Mouse (Mus musculus): ENCODE measurements around the gene Plpp1.

GRCm38 (mm10) chr13:112803661-112804060, 3.1 kb downstream of the Plpp1 start:
- TF ChIP-seq CTCF (IDR thresholded peaks at IDR 0.05; ENCODE audit: extremely low read depth, insufficient read length, insufficient replicate concordance, low read depth, low read length), result no peak
- TF ChIP-seq POLR2A (IDR thresholded peaks at IDR 0.05; ENCODE audit: low read depth, low read length), result no peak

All from small intestine, adult 2 months (tissue).